8 mouse cellular contexts compared by ENCODE assay signal in the genomic region with DNA sequence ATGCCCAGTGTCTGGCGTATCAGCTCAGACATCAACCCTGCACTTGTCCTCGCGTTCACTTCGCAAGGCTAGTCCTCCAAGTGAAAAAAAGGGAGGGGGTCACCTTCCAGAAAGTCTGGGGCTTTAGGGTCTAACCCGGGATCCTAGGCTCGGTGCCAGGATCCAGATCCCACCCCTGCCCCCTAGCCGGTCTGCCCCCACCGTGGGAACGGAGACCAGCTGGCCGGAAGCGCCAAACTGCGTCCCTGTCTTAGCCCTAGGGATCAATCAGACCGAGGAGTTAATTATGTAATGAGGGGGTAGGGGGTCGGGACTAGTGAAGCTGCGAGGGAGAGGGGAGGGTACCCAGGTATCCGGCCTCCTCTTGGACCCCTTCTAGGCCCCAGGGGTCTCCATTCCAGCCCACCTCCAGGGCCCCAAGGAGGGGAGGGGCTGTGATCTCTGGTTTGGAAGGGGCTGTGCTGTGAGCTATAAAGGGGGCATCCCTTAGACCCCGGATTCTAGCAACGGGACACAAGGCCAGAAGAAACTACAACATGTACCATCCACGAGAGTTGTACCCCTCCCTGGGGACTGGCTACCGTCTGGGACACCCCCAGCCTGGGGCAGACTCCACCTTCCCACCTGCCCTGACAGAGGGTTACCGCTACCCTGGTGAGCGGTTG. TPM values are rescaled to one million over a fixed set of nuclear protein-coding genes. Genes with fewer than 3 reads are reported as not detected.
DNase-seq lines count a peak whose midpoint lies in the region; ATAC-seq and TF ChIP-seq lines count a peak whose summit lies in the region.

A gene (plus strand): TSS at position 513 of the 665 bp plus-strand sequence.

- DNase-seq in adrenal gland, postnatal 14 days, result peak; percentile 59
- DNase-seq in adrenal gland, postnatal 4 days (ENCODE audit: low spot score in 2 of 2), result no peak
- DNase-seq in CH12.LX (ENCODE audit: extremely low read depth), result no peak
- DNase-seq in limb, embryonic 11.5 days (ENCODE audit: low spot score), result no peak
- DNase-seq in layer of hippocampus, adult 11-12 months (ENCODE audit: low spot score), result no peak
- DNase-seq in natural killer cell, adult 2 months (ENCODE audit: low spot score in 2 of 2), result no peak

- TF ChIP-seq CTCF in CH12.LX (conservative IDR thresholded peaks at IDR 0.05 in 1 of 2, IDR thresholded peaks at IDR 0.05 in 1 of 2; ENCODE audit: low read depth in 2 of 2, low read length in 2 of 2), result no peak
- TF ChIP-seq CTCF in olfactory bulb, adult 2 months (IDR thresholded peaks at IDR 0.05; ENCODE audit: insufficient read depth, low read depth, low read length), result no peak

- WGBS in forebrain, embryonic 15.5 days, result 7% methylated on average over 22 of the region's 22 CpGs
- 3% methylated on average over 22 of the region's 22 CpGs for WGBS in limb, embryonic 11.5 days
- 12% methylated on average over 22 of the region's 22 CpGs for WGBS in olfactory bulb, adult 2 months

- dilution Hi-C loops in CH12.LX (cut with MboI; ENCODE audit: extremely low pct_ligation_motif_present, extremely low pct_unique_long_range_greater_than_20kb, low sequenced_read_pairs), result no loop called here

- peak within 1 kb of the TSS; percentile 14; the same call in 1 of the 2 replicates for H3K27ac ChIP-seq in CH12.LX (ENCODE audit: insufficient read depth, low read depth)
- H3K27ac ChIP-seq in forebrain, embryonic 15.5 days (replicated peaks), result peak within 1 kb of the TSS; percentile 73
- H3K27ac ChIP-seq in limb, embryonic 11.5 days (replicated peaks; ENCODE audit: low read depth, low read length), result peak within 1 kb of the TSS; percentile 64
- peak within 1 kb of the TSS; percentile 55; the same call in 1 of the 2 replicates for H3K27ac ChIP-seq in olfactory bulb, adult 2 months (ENCODE audit: insufficient read depth, low read depth, low read length)

- TF ChIP-seq RAD21 in CH12.LX (IDR thresholded peaks at IDR 0.05; ENCODE audit: low read depth, low read length), result no peak

- H3K4me3 ChIP-seq in CH12.LX (replicated peaks in 1 of 3; ENCODE audit: low read depth in 2 of 3, low read length in 2 of 3, poor library complexity in 1 of 3), result peak within 1 kb of the TSS in 2 of 3 experiments; percentile 2 to 34
- H3K4me3 ChIP-seq in forebrain, embryonic 15.5 days, result peak within 1 kb of the TSS; percentile 42
- peak within 1 kb of the TSS; percentile 37 for H3K4me3 ChIP-seq in limb, embryonic 11.5 days (ENCODE audit: low read depth, low read length)
- peak within 1 kb of the TSS; percentile 35 for H3K4me3 ChIP-seq in olfactory bulb, adult 2 months (ENCODE audit: insufficient read depth, low read depth, low read length)

- in situ Hi-C loops in CH12.LX (cut with MboI; ENCODE audit: low pct_ligation_motif_present, low pct_unique_long_range_greater_than_20kb, low sequenced_read_pairs), result loop anchor here (5.0 kb wide), 3 partner anchors 79 to 996 kb away; a partner anchor contains a TSS

- peak within 1 kb of the TSS; percentile 3; the same call in 1 of the 2 replicates for H3K4me2 ChIP-seq in CH12.LX (ENCODE audit: insufficient read depth, low read depth, poor library complexity, severe bottlenecking)
- H3K4me2 ChIP-seq in forebrain, embryonic 15.5 days (replicated peaks), result peak within 1 kb of the TSS; percentile 89
- H3K4me2 ChIP-seq in limb, embryonic 11.5 days (ENCODE audit: low read depth, severe bottlenecking), result peak within 1 kb of the TSS; percentile 90

- H3K27me3 ChIP-seq in CH12.LX (replicated peaks), result no peaks in the 10 kb centered on the region
- H3K27me3 ChIP-seq in forebrain, embryonic 15.5 days, result no peaks in the 10 kb centered on the region
- H3K27me3 ChIP-seq in limb, embryonic 11.5 days (ENCODE audit: control insufficient read depth, insufficient read depth, low read length), result no peaks in the 10 kb centered on the region

- TF ChIP-seq POLR2A in CH12.LX (IDR thresholded peaks at IDR 0.05; ENCODE audit: low read depth, low read length), result no peak
- TF ChIP-seq POLR2A in olfactory bulb, adult 2 months (IDR thresholded peaks at IDR 0.05; ENCODE audit: insufficient read depth, low read depth, low read length), result no peak

- H3K36me3 ChIP-seq in CH12.LX (replicated peaks in 1 of 2; ENCODE audit: control insufficient read depth in 1 of 2, insufficient read depth in 1 of 2, low read length in 1 of 2), result peaks cover 69 to 82% of the 10 kb centered on the region in 2 experiments
- peaks cover 23% of the 10 kb centered on the region for H3K36me3 ChIP-seq in forebrain, embryonic 15.5 days
- peaks cover 8% of the 10 kb centered on the region; the same call in 1 of the 2 replicates for H3K36me3 ChIP-seq in limb, embryonic 11.5 days (ENCODE audit: control insufficient read depth, insufficient read depth, low read length)

- TF ChIP-seq EP300 in CH12.LX (IDR thresholded peaks at IDR 0.05; ENCODE audit: low read length), result no peak

- peak within 1 kb of the TSS; percentile 37; the same call in 1 of the 2 replicates for H3K9ac ChIP-seq in CH12.LX (ENCODE audit: insufficient read depth, low read depth)
- peak within 1 kb of the TSS; percentile 48 for H3K9ac ChIP-seq in forebrain, embryonic 15.5 days (replicated peaks)
- H3K9ac ChIP-seq in limb, embryonic 11.5 days (ENCODE audit: low read length), result peak within 1 kb of the TSS; percentile 52

- peaks cover 5% of the 10 kb centered on the region for H3K9me3 ChIP-seq in CH12.LX (replicated peaks; ENCODE audit: low read length)
- H3K9me3 ChIP-seq in forebrain, embryonic 15.5 days, result no peaks in the 10 kb centered on the region
- H3K9me3 ChIP-seq in limb, embryonic 11.5 days (ENCODE audit: control insufficient read depth, low read length), result no peaks in the 10 kb centered on the region

- peaks cover 11 to 74% of the 10 kb centered on the region in 2 experiments for H3K4me1 ChIP-seq in CH12.LX (ENCODE audit: control insufficient read depth in 1 of 2, insufficient read depth in 2 of 2)
- H3K4me1 ChIP-seq in forebrain, embryonic 15.5 days, result peaks cover 46% of the 10 kb centered on the region
- peaks cover 14% of the 10 kb centered on the region; the same call in 1 of the 2 replicates for H3K4me1 ChIP-seq in limb, embryonic 11.5 days (ENCODE audit: control insufficient read depth, insufficient read depth, low read length)
- H3K4me1 ChIP-seq in olfactory bulb, adult 2 months (ENCODE audit: control insufficient read depth, insufficient read depth, low read length), result peaks cover 21% of the 10 kb centered on the region

- H3K79me2 ChIP-seq in CH12.LX (replicated peaks; ENCODE audit: control insufficient read depth, extremely low read depth, insufficient read depth, poor library complexity, severe bottlenecking), result peaks cover 2% of the 10 kb centered on the region; the same call in 1 of the 2 replicates

- ATAC-seq in forebrain, embryonic 15.5 days (replicated peaks), result no peak
- ATAC-seq in limb, embryonic 11.5 days (ENCODE audit: insufficient number of reproducible peaks, low FRiP score, low TSS enrichment, low read depth), result peak; percentile 15; the same call in 1 of the 2 replicates

TF ChIP-seq in CH12.LX, 34 proteins besides CTCF, POLR2A, EP300 and RAD21:
- TF ChIP-seq MAFK (IDR thresholded peaks at IDR 0.05; ENCODE audit: insufficient replicate concordance, low read length) (no peak), MAZ (IDR thresholded peaks at IDR 0.05; ENCODE audit: low read depth, low read length) (0 out of 2 replicates have a peak, but pooled peaks have one; percentile 4), ELF1 (IDR thresholded peaks at IDR 0.05; ENCODE audit: low read depth, low read length) (no peak), PAX5 (IDR thresholded peaks at IDR 0.05; ENCODE audit: low read length) (no peak)
TF ChIP-seq in CH12.LX: peak in this region for 1.

RNA-seq across cellular contexts. Expression of the gene that starts here (rescaled TPM):
- total RNA-seq in adrenal gland, postnatal 14 days (2021), result 1.2 and 1.5 TPM in 2 replicates
- under 1 TPM; 0.65 to 0.90 TPM for total RNA-seq in adrenal gland, postnatal 4 days (2021)
- total RNA-seq in CH12.LX (2012; rRNA removed) (15.2 and 15.8 TPM in 2 replicates), CH12.LX (2014; rRNA removed) (12.3 and 12.8 TPM in 2 replicates)
- polyA plus RNA-seq in CH12.LX (2012; ENCODE audit: insufficient read length, low read depth), result 29.2 and 31.5 TPM in 2 replicates
- polyA plus RNA-seq in forebrain, embryonic 15.5 days (2015; fragmentation: Nextera tagmentation; extraction: Ambion mirVana), result 0.41 and 0.65 TPM in 2 replicates
- polyA plus RNA-seq in limb, embryonic 11.5 days (2014; fragmentation: Nextera tagmentation; extraction: Ambion mirVana), result 0.45 and 0.67 TPM in 2 replicates
- polyA plus RNA-seq in olfactory bulb, adult 2 months (2012; ENCODE audit: insufficient read depth, insufficient read length, low replicate concordance, missing spikeins), result not detected in 2 replicates

Comparison
In these comparisons a context has a peak if more than half of its experiments do, and no peak if none do; other contexts are left out.
1. RNA of the gene that starts here (polyA plus RNA-seq): 29.2 to 31.5 TPM in CH12.LX; 0.45 to 0.67 TPM in limb, embryonic 11.5 days, 0.41 to 0.65 TPM in forebrain, embryonic 15.5 days and not detected in olfactory bulb, adult 2 months; every median in the first group is over 10 times any median in the second.
2. Peak in ATAC-seq, H3K4me3 ChIP-seq, H3K27ac ChIP-seq, H3K9ac ChIP-seq and H3K4me2 ChIP-seq in limb, embryonic 11.5 days; RNA of the gene not detected or under 1 TPM.
3. H3K27ac ChIP-seq: peak in every context shown above with its lines; median percentile 73 in forebrain, embryonic 15.5 days; 64 in limb, embryonic 11.5 days; 55 in olfactory bulb, adult 2 months; 14 in CH12.LX.
4. H3K4me2 ChIP-seq: peak in every context shown above with its lines; median percentile 90 in limb, embryonic 11.5 days; 89 in forebrain, embryonic 15.5 days; 3 in CH12.LX.
5. Peak in every context shown above with its lines, with median percentiles within 50 percentile points of each other: H3K4me3 ChIP-seq and H3K9ac ChIP-seq.